Mouse (Mus musculus): ENCODE data around the gene Dhx34.

DNA sequence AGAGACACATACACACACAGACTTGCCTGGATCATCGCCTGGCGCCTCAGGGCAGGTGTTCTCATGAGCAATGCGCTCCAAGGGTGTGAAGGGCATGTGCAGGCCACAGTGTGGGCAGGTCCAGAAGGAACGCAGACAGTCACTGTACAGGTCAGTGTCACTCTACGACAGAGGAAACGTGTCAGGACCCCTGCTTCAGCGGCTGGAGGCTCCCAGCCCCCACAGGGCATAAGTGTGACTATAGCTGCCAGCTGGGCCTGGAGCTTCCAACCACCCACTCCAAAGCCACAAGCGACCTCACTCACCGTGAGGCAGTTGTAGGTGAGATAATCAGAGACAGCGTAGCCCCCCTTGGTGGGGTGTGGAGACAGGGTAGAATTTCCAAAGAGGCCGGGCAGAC is 23.3 kb downstream of the Dhx34 start:
- TF ChIP-seq MAX (IDR thresholded peaks at IDR 0.05) = no peak
- TF ChIP-seq CTCF (IDR thresholded peaks at IDR 0.05; ENCODE audit: control insufficient read depth, insufficient read depth, insufficient read length) = no peak
- TF ChIP-seq MYOD1 (IDR thresholded peaks at IDR 0.05; ENCODE audit: control insufficient read depth, insufficient read length, low read depth) = no peak
- TF ChIP-seq MYOG (IDR thresholded peaks at IDR 0.05; ENCODE audit: control insufficient read depth, extremely low read depth, insufficient read length) = no peak
- TF ChIP-seq FOSL1 (IDR thresholded peaks at IDR 0.05; ENCODE audit: insufficient read depth, low read length, poor library complexity, severe bottlenecking) = no peak
- TF ChIP-seq CEBPB (IDR thresholded peaks at IDR 0.05; ENCODE audit: low read depth) = no peak
